Mouse (Mus musculus) naive thymus-derived CD4-positive, alpha-beta T cell, adult 5 months (primary cell): ENCODE results near the gene Gnat1. TPM values are rescaled to one million over a fixed set of nuclear protein-coding genes. Genes with fewer than 3 reads are reported as not detected.

Source experiments
- polyA plus RNA-seq: library from polyadenylated mRNA; unstranded; fragments of 100-300 nt; shearing (Covaris generic); gene quantifications from one replicate; pipeline ENCODE4 v1.2.1, GENCODE M21; 2017

The Gnat1 gene
- polyA plus RNA-seq, result 5.7 TPM

GRCm38 (mm10) chr9:107679501-107679900 lies at the start of gene Gnat1:
Gnat1 (minus strand) TSS chr9:107679712.

GRCm38 (mm10) chr9:107709697-107710483 lies 30.4 kb upstream of the Gnat1 start, which contains the start of gene Sema3f:
Sema3f (minus strand) TSS chr9:107710475.

GRCm38 (mm10) chr9:107669480-107669945 lies 10.0 kb downstream of the Gnat1 start, which contains the start of gene Slc38a3:
Slc38a3 (minus strand) TSS chr9:107669530.

GRCm38 (mm10) chr9:107635279-107636028 lies 44.1 kb downstream of the Gnat1 start, which contains the start of gene Gnai2:
Gnai2 (minus strand) TSS chr9:107635367.

Other genes starting within 250 kb of the Gnat1 start
- gene Tmem115, start 145.8 kb downstream of the Gnat1 start, polyA plus RNA-seq, result 53.3 TPM
- 26.2 TPM for gene Cyb561d2, start 137.5 kb downstream of the Gnat1 start, polyA plus RNA-seq
- 61.0 TPM for gene Nprl2, start 137.5 kb downstream of the Gnat1 start, polyA plus RNA-seq
- gene Zmynd10, start 132.4 kb downstream of the Gnat1 start, polyA plus RNA-seq, result 1.2 TPM
- gene Rassf1, start 128.2 kb downstream of the Gnat1 start, polyA plus RNA-seq, result 104 TPM
- 32.3 TPM for gene Tusc2, start 116.5 kb downstream of the Gnat1 start, polyA plus RNA-seq
- gene Hyal2, start 111.8 kb downstream of the Gnat1 start, polyA plus RNA-seq, result 2.8 TPM
- gene Hyal1, start 102.8 kb downstream of the Gnat1 start, polyA plus RNA-seq, result 2.9 TPM
- 14.0 TPM for gene Naa80, start 100.8 kb downstream of the Gnat1 start, polyA plus RNA-seq
- gene Hyal3, start 98.9 kb downstream of the Gnat1 start, polyA plus RNA-seq, result not detected
- 24.5 TPM for gene Ifrd2, start 92.1 kb downstream of the Gnat1 start, polyA plus RNA-seq
- not detected for gene Sema3b, start 70.5 kb downstream of the Gnat1 start, polyA plus RNA-seq
- 663 TPM for gene Gnai2, start 44.3 kb downstream of the Gnat1 start, polyA plus RNA-seq
- gene Slc38a3, start 10.2 kb downstream of the Gnat1 start, polyA plus RNA-seq, result 0.11 TPM
- gene Sema3f, start 30.8 kb upstream of the Gnat1 start, polyA plus RNA-seq, result 0.72 TPM
- 309 TPM for gene Rbm5, start 91.3 kb upstream of the Gnat1 start, polyA plus RNA-seq
- gene Rbm6, start 193.5 kb upstream of the Gnat1 start, polyA plus RNA-seq, result 128 TPM
- 27.7 TPM for gene Mon1a, start 208.4 kb upstream of the Gnat1 start, polyA plus RNA-seq
- gene Mst1r, start 227.2 kb upstream of the Gnat1 start, polyA plus RNA-seq, result 0.25 TPM
- gene Actl11, start 248.8 kb upstream of the Gnat1 start, polyA plus RNA-seq, result not detected